Mouse (Mus musculus): ENCODE results near the gene Gm29276. TPM values are rescaled to one million over a fixed set of nuclear protein-coding genes. Genes with fewer than 3 reads are reported as not detected.
"Not testable (repeated sequence)": the region's sequence is repeated elsewhere in the genome, so short reads cannot be mapped to it uniquely, and the experiment has no call there.

The Gm29276 gene
- not detected in 2 replicates for polyA plus RNA-seq (2015; fragmentation: Nextera tagmentation; extraction: Ambion mirVana)

GRCm38 (mm10) chrY:42582150-42582549 is at the start of gene Gm29276:
TSS of gene Gm29276 (minus strand) at chrY:42582250.
- not testable (repeated sequence) for ATAC-seq (ENCODE audit: insufficient number of reproducible peaks, insufficient read depth, low FRiP score, low TSS enrichment, low read depth); H3K27me3 ChIP-seq; H3K4me3 ChIP-seq; H3K9ac ChIP-seq; H3K4me1 ChIP-seq; H3K9me3 ChIP-seq; H3K36me3 ChIP-seq; H3K4me2 ChIP-seq; H3K27ac ChIP-seq
- no CpG with 5 or more reads among the region's 7 CpGs for WGBS
